Mouse (Mus musculus): Measurements from ENCODE around the gene Zmiz1. TPM values are rescaled to one million over a fixed set of nuclear protein-coding genes. Genes with fewer than 3 reads are reported as not detected.

The Zmiz1 gene
- total and polyA plus RNA-seq, 3 experiments: 3.7 to 45.8 (median 11.1) TPM

DNA sequence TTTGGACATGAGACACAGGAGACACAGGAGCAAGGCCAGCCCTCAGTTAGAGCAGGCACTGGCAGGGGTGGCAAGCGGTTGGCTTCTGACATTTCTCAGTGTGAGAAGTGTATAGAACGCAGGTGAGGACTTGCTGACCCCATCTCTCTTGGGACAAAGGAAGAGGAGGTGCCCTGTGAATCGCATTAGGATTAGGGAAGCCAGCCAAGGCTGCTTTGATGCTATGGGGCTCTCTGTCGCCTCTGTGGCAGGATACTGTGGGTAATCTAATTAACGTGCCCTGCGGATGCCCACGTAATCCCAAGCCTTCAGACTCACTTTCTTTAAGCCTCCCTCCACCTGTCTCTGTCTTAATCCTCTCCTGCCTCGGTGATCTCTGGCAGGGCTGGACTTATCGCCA is 62.0 kb downstream of the Zmiz1 start:
- peaks cover 48 to 98% of the 10 kb centered on the region in 2 experiments for H3K4me1 ChIP-seq (ENCODE audit: control insufficient read depth in 1 of 2, insufficient read depth in 2 of 2)

GRCm38 (mm10) chr14:25521500-25521899 is 62.5 kb downstream of the Zmiz1 start:
- dilution Hi-C loops (cut with MboI; ENCODE audit: extremely low pct_ligation_motif_present, extremely low pct_unique_long_range_greater_than_20kb, low sequenced_read_pairs): no loop called here
- no peak for TF ChIP-seq MAX (IDR thresholded peaks at IDR 0.05; ENCODE audit: low read length)
- TF ChIP-seq JUND (conservative IDR thresholded peaks at IDR 0.05; ENCODE audit: low read depth, low read length): no peak
- no peak for TF ChIP-seq USF2 (conservative IDR thresholded peaks at IDR 0.05; ENCODE audit: low read depth, low read length)
- TF ChIP-seq MAZ (IDR thresholded peaks at IDR 0.05; ENCODE audit: low read depth, low read length): no peak
- no peak for TF ChIP-seq MEF2A (IDR thresholded peaks at IDR 0.05; ENCODE audit: borderline replicate concordance, low read depth, low read length)
- TF ChIP-seq ZKSCAN1 (IDR thresholded peaks at IDR 0.05; ENCODE audit: borderline replicate concordance, low read depth, low read length): no peak
- TF ChIP-seq CHD1 (IDR thresholded peaks at IDR 0.05; ENCODE audit: low read depth, low read length): no peak
- no peak for TF ChIP-seq GABPA (IDR thresholded peaks at IDR 0.05; ENCODE audit: insufficient replicate concordance, low read depth, low read length)
- TF ChIP-seq ZMIZ1 (IDR thresholded peaks at IDR 0.05; ENCODE audit: low read depth, low read length): no peak
- no peak for TF ChIP-seq MAFK (IDR thresholded peaks at IDR 0.05; ENCODE audit: insufficient replicate concordance, low read length)
- TF ChIP-seq USF1 (IDR thresholded peaks at IDR 0.05; ENCODE audit: low read depth, low read length): no peak
- TF ChIP-seq POLR2AphosphoS2 (IDR thresholded peaks at IDR 0.05; ENCODE audit: low read depth, low read length): no peak
- TF ChIP-seq BHLHE40 (IDR thresholded peaks at IDR 0.05; ENCODE audit: low read depth, low read length): no peak
- no peak for TF ChIP-seq KAT2A (IDR thresholded peaks at IDR 0.05; ENCODE audit: insufficient replicate concordance, low read length)
- no peak for TF ChIP-seq NELFE (IDR thresholded peaks at IDR 0.05; ENCODE audit: low read depth, low read length)
- TF ChIP-seq NRF1 (IDR thresholded peaks at IDR 0.05; ENCODE audit: low read depth, low read length): no peak
- TF ChIP-seq ETS1 (conservative IDR thresholded peaks at IDR 0.05; ENCODE audit: low read depth, low read length): no peak
- no peak for TF ChIP-seq SIN3A (IDR thresholded peaks at IDR 0.05; ENCODE audit: low read length)
- Histone ChIP-seq H3K27ac (ENCODE audit: insufficient read depth, low read depth) (no peak overlapping the region), H3K9me3 (replicated peaks; ENCODE audit: low read length) (no peaks in the 10 kb centered on the region), H3K79me2 (replicated peaks; ENCODE audit: control insufficient read depth, extremely low read depth, insufficient read depth, poor library complexity, severe bottlenecking) (0 out of 2 replicates have a peak, but pooled peaks cover 2% of the 10 kb centered on the region), H3K27me3 (replicated peaks) (no peaks in the 10 kb centered on the region), H3K4me3 (replicated peaks in 1 of 3; ENCODE audit: low read depth in 2 of 3, low read length in 2 of 3, poor library complexity in 1 of 3) (no peak overlapping the region), H3K4me2 (ENCODE audit: insufficient read depth, low read depth, poor library complexity, severe bottlenecking) (no peak overlapping the region), H3K9ac (ENCODE audit: insufficient read depth, low read depth) (no peak overlapping the region), H3K36me3 (replicated peaks in 1 of 2; ENCODE audit: control insufficient read depth in 1 of 2, insufficient read depth in 1 of 2, low read length in 1 of 2) (peaks cover 15 to 36% of the 10 kb centered on the region in 2 experiments), H3K4me1 (ENCODE audit: control insufficient read depth in 1 of 2, insufficient read depth in 2 of 2) (peaks cover 49 to 98% of the 10 kb centered on the region in 2 experiments)
- DNase-seq (ENCODE audit: extremely low read depth): no peak
- in situ Hi-C loops (cut with MboI; ENCODE audit: low pct_ligation_motif_present, low pct_unique_long_range_greater_than_20kb, low sequenced_read_pairs): no loop called here

More for the DNA sequence above, 62.0 kb downstream of the Zmiz1 start:
- no peak overlapping the region for H3K9ac ChIP-seq (ENCODE audit: insufficient read depth, low read depth)
- H3K27me3 ChIP-seq (replicated peaks): no peaks in the 10 kb centered on the region
- no peak for DNase-seq (ENCODE audit: extremely low read depth)
- H3K9me3 ChIP-seq (replicated peaks; ENCODE audit: low read length): no peaks in the 10 kb centered on the region
- TF ChIP-seq IRF4 (IDR thresholded peaks at IDR 0.05; ENCODE audit: low read depth, low read length): no peak
- no peak for TF ChIP-seq SMC3 (IDR thresholded peaks at IDR 0.05; ENCODE audit: low read depth, low read length)
- TF ChIP-seq JUN (IDR thresholded peaks at IDR 0.05; ENCODE audit: insufficient read depth, low read depth, low read length): no peak
- TF ChIP-seq RCOR1 (conservative IDR thresholded peaks at IDR 0.05; ENCODE audit: low read depth, low read length): no peak
- no peak for TF ChIP-seq UBTF (IDR thresholded peaks at IDR 0.05; ENCODE audit: low read depth, low read length)
- TF ChIP-seq TCF12 (IDR thresholded peaks at IDR 0.05; ENCODE audit: low read depth, low read length): no peak
- TF ChIP-seq CHD1 (IDR thresholded peaks at IDR 0.05; ENCODE audit: low read depth, low read length): no peak
- no peak overlapping the region for H3K4me3 ChIP-seq (replicated peaks in 1 of 3; ENCODE audit: low read depth in 2 of 3, low read length in 2 of 3, poor library complexity in 1 of 3)
- in situ Hi-C loops (cut with MboI; ENCODE audit: low pct_ligation_motif_present, low pct_unique_long_range_greater_than_20kb, low sequenced_read_pairs) (no loop called here), dilution Hi-C loops (cut with MboI; ENCODE audit: extremely low pct_ligation_motif_present, extremely low pct_unique_long_range_greater_than_20kb, low sequenced_read_pairs) (no loop called here)
- H3K36me3 ChIP-seq (replicated peaks in 1 of 2; ENCODE audit: control insufficient read depth in 1 of 2, insufficient read depth in 1 of 2, low read length in 1 of 2): peaks cover 14 to 32% of the 10 kb centered on the region in 2 experiments
- H3K4me2 ChIP-seq (ENCODE audit: insufficient read depth, low read depth, poor library complexity, severe bottlenecking): no peak overlapping the region
- no peak overlapping the region for H3K27ac ChIP-seq (ENCODE audit: insufficient read depth, low read depth)
- H3K79me2 ChIP-seq (replicated peaks; ENCODE audit: control insufficient read depth, extremely low read depth, insufficient read depth, poor library complexity, severe bottlenecking): 0 out of 2 replicates have a peak, but pooled peaks cover 2% of the 10 kb centered on the region

Measured in CH12.LX (cell line).